Mouse (Mus musculus) midbrain, postnatal 0 days (tissue): Measurements from ENCODE around the gene Emg1. TPM values are rescaled to one million over a fixed set of nuclear protein-coding genes. Genes with fewer than 3 reads are reported as not detected.

Experiments
- ATAC-seq: fragments of 200-750 bp; cut with Nextera tagmentation; 2 replicates; pipeline ENCODE4 v1.8.0; 2017; ENCODE audit warnings: moderate number of reproducible peaks, mild to moderate bottlenecking, moderate TSS enrichment, moderate library complexity; ENCODE audit not compliant: low FRiP score
- DNase-seq: peaks from one replicate; pipeline ENCODE4 v3.0.0-alpha.2; 2015; ENCODE audit warnings: low spot score
- H3K27ac ChIP-seq: fragments of 300-500 bp; sonication (generic); 2 replicates; pipeline ENCODE4 v1.5.1; 2014; ENCODE audit warnings: low read depth, mild to moderate bottlenecking, low read length, mixed read lengths
- H3K27me3 ChIP-seq: fragments of 300-500 bp; sonication (generic); 2 replicates; pipeline ENCODE4 v1.6.1; 2014; ENCODE audit warnings: low read length, control low read depth, mixed read lengths; ENCODE audit not compliant: insufficient read depth
- H3K36me3 ChIP-seq: fragments of 300-500 bp; sonication (generic); 2 replicates; pipeline ENCODE4 v1.6.1; 2014; ENCODE audit warnings: low read length, control low read depth, mixed read lengths; ENCODE audit not compliant: insufficient read depth
- H3K4me1 ChIP-seq: fragments of 300-500 bp; sonication (generic); 2 replicates; pipeline ENCODE4 v1.6.1; 2014; ENCODE audit warnings: mild to moderate bottlenecking, control low read depth, antibody characterized with exemption, low read length, mixed read lengths; ENCODE audit not compliant: insufficient read depth
- H3K4me2 ChIP-seq: fragments of 300-500 bp; sonication (generic); 2 replicates; pipeline ENCODE4 v1.6.1; 2014; ENCODE audit warnings: low read depth, mild to moderate bottlenecking, low read length, mixed read lengths; ENCODE audit not compliant: poor library complexity, severe bottlenecking
- H3K4me3 ChIP-seq: fragments of 300-500 bp; sonication (generic); 2 replicates; pipeline ENCODE4 v1.5.1; 2014; ENCODE audit warnings: low read depth, mild to moderate bottlenecking, low read length, moderate library complexity
- H3K9ac ChIP-seq: fragments of 300-500 bp; sonication (generic); replicated peaks from 2 replicates; pipeline ENCODE4 v1.6.1; 2014; ENCODE audit warnings: mild to moderate bottlenecking, low read length, moderate library complexity, mixed read lengths; ENCODE audit not compliant: poor library complexity, severe bottlenecking
- H3K9me3 ChIP-seq: fragments of 300-500 bp; sonication (generic); 2 replicates; pipeline ENCODE4 v1.6.1; 2016; ENCODE audit warnings: low read length, control low read depth
- CTCF ChIP-seq: IDR thresholded peaks from 2 replicates; pipeline ENCODE4 v1.5.1; 2016; ENCODE audit warnings: antibody characterized with exemption, mild to moderate bottlenecking
- WGBS: fragments of 180-500 bp; shearing (Covaris S2); extraction: QIAGEN DNeasy Blood & Tissue Kit; methylation state at CpG from one replicate; pipeline ENCODE4 v1.1.7; 2014; 5-methylcytosine and 5-hydroxymethylcytosine counted together
- polyA plus RNA-seq: library from polyadenylated mRNA; unstranded; fragments of >200 nt; fragmentation: Nextera tagmentation; extraction: Ambion mirVana; gene quantifications from 2 replicates; pipeline ENCODE4 v1.2.1, GENCODE M21; 2015
- total RNA-seq: library from RNA; depleted of rRNA; stranded (reverse); fragments of >200 nt; gene quantifications from 2 replicates; pipeline ENCODE4 v1.2.3, GENCODE M21; 2014

The Emg1 gene
- total and polyA plus RNA-seq, 2 experiments from 2014 or later = 89.8 to 99.9 TPM

GRCm38 (mm10) chr6:124746654-124747632 lies 35.0 kb upstream of the Emg1 start:
- H3K9me3 ChIP-seq = no peaks in the 10 kb centered on the region
- WGBS = 87% methylated on average over 7 of the region's 7 CpGs
- TF ChIP-seq CTCF = no peak
- H3K4me1 ChIP-seq = no peaks in the 10 kb centered on the region
- 0 out of 2 replicates have a peak overlapping the region, but pooled peaks have one; percentile 87 for H3K27ac ChIP-seq
- H3K9ac ChIP-seq = no peak overlapping the region
- H3K27me3 ChIP-seq = no peaks in the 10 kb centered on the region
- DNase-seq (no peak), ATAC-seq (no peak)
- H3K4me2 ChIP-seq = peak overlapping the region; percentile 97; the same call in 1 of the 2 replicates
- no peak overlapping the region for H3K4me3 ChIP-seq
- H3K36me3 ChIP-seq = peaks cover 47% of the 10 kb centered on the region

GRCm38 (mm10) chr6:124746296-124746605 lies 34.3 kb upstream of the Emg1 start:
- Histone ChIP-seq H3K4me2 (peak overlapping the region; percentile 97), H3K36me3 (peaks cover 47% of the 10 kb centered on the region), H3K9me3 (no peaks in the 10 kb centered on the region), H3K4me1 (no peaks in the 10 kb centered on the region), H3K4me3 (peak overlapping the region; percentile 44), H3K27ac (peak overlapping the region; percentile 87), H3K9ac (peak overlapping the region; percentile 84), H3K27me3 (no peaks in the 10 kb centered on the region)
- DNase-seq (no peak), ATAC-seq (0 out of 2 replicates have a peak, but pooled peaks have one; percentile 1)
- 12% methylated on average over 8 of the region's 8 CpGs for WGBS
- no peak for TF ChIP-seq CTCF

- Histone ChIP-seq H3K27me3 (no peaks in the 10 kb centered on the region), H3K9ac (peak overlapping the region; percentile 84), H3K4me3 (peak overlapping the region; percentile 44), H3K4me2 (peak overlapping the region; percentile 97), H3K4me1 (no peaks in the 10 kb centered on the region), H3K9me3 (no peaks in the 10 kb centered on the region), H3K36me3 (peaks cover 47% of the 10 kb centered on the region), H3K27ac (peak overlapping the region; percentile 87)
- ATAC-seq (peak; percentile 86), DNase-seq (peak; percentile 98)
- peak; percentile 89 for TF ChIP-seq CTCF
- WGBS = under 1% methylated on average over 72 of the region's 85 CpGs
Observed at GRCm38 (mm10) chr6:124745490-124746295, 33.7 kb upstream of the Emg1 start.

GRCm38 (mm10) chr6:124744755-124745321 lies 32.9 kb upstream of the Emg1 start:
- ATAC-seq (no peak), DNase-seq (no peak)
- Histone ChIP-seq H3K4me3 (peak overlapping the region; percentile 44), H3K27me3 (no peaks in the 10 kb centered on the region), H3K9me3 (no peaks in the 10 kb centered on the region), H3K27ac (peak overlapping the region; percentile 65), H3K36me3 (peaks cover 46% of the 10 kb centered on the region), H3K4me1 (0 out of 2 replicates have a peak, but pooled peaks cover under 1% of the 10 kb centered on the region), H3K4me2 (peak overlapping the region; percentile 97), H3K9ac (no peak overlapping the region; the same call in 1 of the 2 replicates)
- 69% methylated on average over 26 of the region's 26 CpGs for WGBS
- no peak for TF ChIP-seq CTCF

GRCm38 (mm10) chr6:124743647-124744046 lies 31.7 kb upstream of the Emg1 start:
- no peak overlapping the region for H3K4me2 ChIP-seq
- WGBS = 90% methylated on average over 8 of the region's 8 CpGs
- TF ChIP-seq CTCF = no peak
- no peak overlapping the region; the same call in 1 of the 2 replicates for H3K27ac ChIP-seq
- peaks cover 6% of the 10 kb centered on the region; the same call in 1 of the 2 replicates for H3K4me1 ChIP-seq
- H3K27me3 ChIP-seq = no peaks in the 10 kb centered on the region
- DNase-seq (no peak), ATAC-seq (no peak)
- H3K36me3 ChIP-seq = peaks cover 37% of the 10 kb centered on the region
- H3K9me3 ChIP-seq = no peaks in the 10 kb centered on the region
- H3K9ac ChIP-seq = no peak overlapping the region
- no peak overlapping the region for H3K4me3 ChIP-seq
